Mouse (Mus musculus): ENCODE results near the gene Akap13.

DNA sequence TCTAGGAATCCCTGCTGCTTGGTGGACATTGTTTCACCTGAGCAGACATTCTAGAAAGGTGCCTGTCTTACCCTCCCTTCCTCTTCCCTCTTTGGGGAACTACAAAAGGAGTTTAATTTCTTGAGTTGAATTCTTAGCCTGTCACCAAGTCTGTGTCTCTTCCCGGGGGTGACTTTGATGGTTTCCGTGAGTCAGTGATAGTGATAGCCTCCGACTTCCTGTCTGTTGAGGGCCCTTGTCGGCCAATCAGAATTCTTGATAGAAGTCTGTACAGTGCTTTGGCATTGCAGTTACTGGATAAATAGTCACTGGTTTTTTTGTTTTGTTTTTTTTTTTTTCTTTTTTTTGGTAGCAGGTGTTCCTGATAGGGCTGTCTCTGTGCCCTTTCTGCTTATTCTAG lies 116.8 kb downstream of the Akap13 start:
- TF ChIP-seq POLR2A (IDR thresholded peaks at IDR 0.05; ENCODE audit: borderline replicate concordance, extremely low read depth, low read depth, low read length) (no peak), CTCF (IDR thresholded peaks at IDR 0.05; ENCODE audit: insufficient read depth, low read length) (no peak)
